Mouse (Mus musculus) erythroblast, embryonic 14.5 days (primary cell): ENCODE measurements around the gene Jaml.

Experiments used
- GATA1 ChIP-seq: IDR thresholded peaks from 2 replicates; pipeline ENCODE4 v1.6.1; 2012; ENCODE audit warnings: low read length, inconsistent platforms, mixed read lengths
- TAL1 ChIP-seq: IDR thresholded peaks from 3 replicates; pipeline ENCODE4 v1.6.1; 2012; ENCODE audit warnings: low read length, inconsistent platforms, mixed read lengths

DNA sequence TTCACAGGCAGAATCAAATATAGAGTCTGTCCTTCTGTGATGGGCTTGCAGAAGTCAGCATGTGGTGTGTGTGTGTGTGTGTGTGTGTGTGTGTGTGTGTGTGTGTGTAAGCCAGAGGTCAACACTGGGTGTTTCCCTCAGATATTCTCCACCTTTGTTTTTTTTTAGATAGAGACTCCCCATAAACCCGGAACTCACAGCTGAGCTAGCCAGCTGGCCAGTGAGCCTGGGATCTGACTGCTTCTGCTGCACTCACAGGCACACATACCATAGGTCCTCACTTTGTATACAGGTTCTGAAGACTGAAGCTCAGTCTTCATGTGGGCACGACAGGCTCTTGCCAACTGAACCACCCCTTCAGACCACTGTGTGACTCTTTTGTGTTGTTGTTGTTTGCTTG, 46.7 kb upstream of the Jaml start:
- TF ChIP-seq GATA1 (no peak), TAL1 (no peak)
